ENCODE assay signal across 8 mouse cellular contexts in the genomic region with DNA sequence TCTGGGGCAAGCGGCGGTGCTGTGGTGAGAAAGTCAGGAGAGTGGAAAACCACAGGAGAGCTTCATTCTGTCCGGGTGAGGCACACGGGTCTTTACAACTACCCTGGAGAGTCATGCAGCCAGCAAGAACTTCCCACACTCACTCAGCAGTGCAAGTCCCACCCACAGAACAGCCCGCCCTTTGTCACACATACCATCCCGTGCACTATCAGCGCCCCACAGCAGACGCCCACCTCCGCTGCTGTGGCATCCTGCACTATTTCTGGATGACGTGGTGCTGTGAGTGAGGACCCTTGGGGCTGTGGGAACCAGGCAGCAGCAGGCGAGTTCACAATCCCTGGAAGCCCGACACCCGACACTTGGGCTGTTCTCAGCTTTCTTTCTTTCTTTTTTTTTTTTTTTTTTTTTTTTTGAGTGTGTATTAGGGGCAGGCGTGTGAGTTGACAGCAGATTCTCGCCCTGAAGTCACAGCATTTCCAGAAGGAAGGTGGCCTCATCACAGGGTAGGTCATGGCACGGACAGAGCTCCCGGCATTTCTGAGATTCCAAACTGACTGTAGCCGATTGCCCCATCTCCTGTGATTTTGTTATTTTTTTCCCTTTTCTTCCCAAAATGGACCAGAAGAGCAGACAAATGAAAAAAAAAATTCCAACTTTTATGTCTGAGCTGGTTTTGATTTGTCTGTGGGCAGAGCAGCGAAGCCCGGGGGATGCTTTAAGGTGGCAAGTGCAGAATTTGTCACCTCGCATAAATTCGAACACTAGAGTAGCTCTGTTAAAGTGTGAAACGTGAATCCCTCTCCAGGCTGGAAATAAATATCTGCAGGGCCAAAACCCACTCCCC. TPM values are rescaled to one million over a fixed set of nuclear protein-coding genes. Genes with fewer than 3 reads are reported as not detected.
DNase-seq lines count a peak whose midpoint lies in the region; ATAC-seq and TF ChIP-seq lines count a peak whose summit lies in the region.

No protein-coding gene starts in this region.

- peak overlapping the region; percentile 62 for H3K4me2 ChIP-seq in heart, embryonic 15.5 days
- peak overlapping the region; percentile 22 for H3K4me2 ChIP-seq in liver, embryonic 12.5 days
- H3K4me2 ChIP-seq in stomach, postnatal 0 days (replicated peaks; ENCODE audit: low read depth) = peak overlapping the region; percentile 40

- ATAC-seq in heart, embryonic 15.5 days (replicated peaks; ENCODE audit: insufficient number of reproducible peaks, insufficient read depth, low FRiP score, low read depth) = peak; percentile 75
- ATAC-seq in liver, embryonic 12.5 days = 0 out of 2 replicates have a peak, but pooled peaks have one; percentile 47
- peak; percentile 31; the same call in 1 of the 2 replicates for ATAC-seq in stomach, postnatal 0 days (ENCODE audit: low FRiP score, low TSS enrichment)

- H3K36me3 ChIP-seq in heart, embryonic 15.5 days = no peaks in the 10 kb centered on the region
- no peaks in the 10 kb centered on the region for H3K36me3 ChIP-seq in liver, embryonic 12.5 days
- H3K36me3 ChIP-seq in stomach, postnatal 0 days (ENCODE audit: control insufficient read depth, insufficient read depth, low read length) = no peaks in the 10 kb centered on the region

- peaks cover 42% of the 10 kb centered on the region for H3K4me1 ChIP-seq in heart, embryonic 15.5 days (replicated peaks)
- peaks cover 17% of the 10 kb centered on the region for H3K4me1 ChIP-seq in liver, embryonic 12.5 days
- H3K4me1 ChIP-seq in stomach, postnatal 0 days (replicated peaks; ENCODE audit: control insufficient read depth, insufficient read depth) = 0 out of 2 replicates have a peak, but pooled peaks cover 2% of the 10 kb centered on the region

- TF ChIP-seq EP300 in stomach, postnatal 0 days (optimal IDR thresholded peaks at IDR 0.05) = no peak

- H3K27ac ChIP-seq in heart, embryonic 15.5 days = peak overlapping the region; percentile 83
- no peak overlapping the region for H3K27ac ChIP-seq in liver, embryonic 12.5 days
- H3K27ac ChIP-seq in stomach, postnatal 0 days (replicated peaks) = no peak overlapping the region

- peak overlapping the region; percentile 35 for H3K4me3 ChIP-seq in heart, embryonic 15.5 days
- no peak overlapping the region for H3K4me3 ChIP-seq in liver, embryonic 12.5 days
- 0 out of 2 replicates have a peak overlapping the region, but pooled peaks have one; percentile 8 for H3K4me3 ChIP-seq in stomach, postnatal 0 days (ENCODE audit: low read depth, low read length)

- peak overlapping the region; percentile 35; the same call in 1 of the 2 replicates for H3K9ac ChIP-seq in heart, embryonic 15.5 days
- no peak overlapping the region for H3K9ac ChIP-seq in liver, embryonic 12.5 days
- H3K9ac ChIP-seq in stomach, postnatal 0 days (ENCODE audit: low read length) = peak overlapping the region; percentile 9

- no peak for TF ChIP-seq CTCF in stomach, postnatal 0 days (IDR thresholded peaks at IDR 0.05; ENCODE audit: low read depth)

- intact Hi-C loops in left cerebral cortex, postnatal 10 days (cut with DNase I) = no loop called here

- WGBS in heart, embryonic 15.5 days = 11% methylated on average over 23 of the region's 23 CpGs
- WGBS in liver, embryonic 12.5 days (ENCODE audit: insufficient replicate concordance) = 28% methylated on average over 23 of the region's 23 CpGs
- 22% methylated on average over 23 of the region's 23 CpGs for WGBS in stomach, postnatal 0 days

- DNase-seq in right cerebral cortex, postnatal 25 days = peak; percentile 28
- no peak for DNase-seq in right cerebral cortex, postnatal 10 days (ENCODE audit: low spot score in 2 of 2)
- no peak for DNase-seq in stomach, postnatal 0 days (ENCODE audit: low spot score)
- DNase-seq in c-Kit-positive CD71-positive TER-119-positive erythroid progenitor cells, embryonic 14.5 days (ENCODE audit: low spot score) = no peak
- DNase-seq in left cerebral cortex, postnatal 10 days (ENCODE audit: extremely low spot score in 1 of 2, low spot score in 2 of 2) = no peak
- DNase-seq in T-cell, adult 2 months (ENCODE audit: low spot score) = no peak

- no peaks in the 10 kb centered on the region for H3K27me3 ChIP-seq in heart, embryonic 15.5 days
- peaks cover 28% of the 10 kb centered on the region for H3K27me3 ChIP-seq in liver, embryonic 12.5 days (replicated peaks)
- H3K27me3 ChIP-seq in stomach, postnatal 0 days (ENCODE audit: control insufficient read depth, insufficient read depth, low read length) = no peaks in the 10 kb centered on the region

- H3K9me3 ChIP-seq in heart, embryonic 15.5 days (replicated peaks) = no peaks in the 10 kb centered on the region
- H3K9me3 ChIP-seq in liver, embryonic 12.5 days (replicated peaks) = 0 out of 2 replicates have a peak, but pooled peaks cover 7% of the 10 kb centered on the region
- no peaks in the 10 kb centered on the region for H3K9me3 ChIP-seq in stomach, postnatal 0 days (ENCODE audit: control insufficient read depth, low read length)

RNA-seq across cellular contexts. Expression of a gene that starts 31.5 kb away (rescaled TPM):
- polyA plus RNA-seq in heart, embryonic 15.5 days (2015; fragmentation: Nextera tagmentation; extraction: Ambion mirVana) = 14.0 and 14.8 TPM in 2 replicates
- polyA plus RNA-seq in liver, embryonic 12.5 days (2016; fragmentation: Nextera tagmentation; extraction: Ambion mirVana) = 2.9 and 3.2 TPM in 2 replicates
- 5.6 and 6.9 TPM in 2 replicates for polyA plus RNA-seq in stomach, postnatal 0 days (2015; fragmentation: Nextera tagmentation; extraction: Ambion mirVana)
- 100 to 1,000 TPM in 1 of 2 experiments, 10 to 100 TPM in 1; 99.5 to 107 TPM for total RNA-seq in left cerebral cortex, postnatal 10 days (2021)
